Comparison of ENCODE assay signal across 17 mouse cellular contexts in the genomic region with DNA sequence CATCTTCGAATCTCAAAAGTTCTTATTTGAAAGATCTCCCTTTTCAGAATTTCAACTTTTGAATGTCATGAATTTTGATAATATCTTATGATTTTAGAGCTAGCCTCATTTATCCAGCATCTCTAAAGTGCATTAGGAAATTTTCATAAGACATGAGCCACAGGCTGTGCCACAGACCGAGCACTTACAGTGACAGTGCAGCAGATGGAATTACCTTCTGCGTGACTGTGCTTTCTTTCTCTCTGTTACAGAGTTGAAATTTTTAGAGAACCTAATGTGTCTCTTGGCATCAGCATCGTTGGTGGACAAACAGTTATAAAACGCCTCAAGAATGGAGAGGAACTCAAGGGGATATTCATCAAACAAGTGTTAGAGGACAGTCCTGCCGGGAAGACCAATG.
DNase-seq lines count a peak whose midpoint lies in the region; ATAC-seq and TF ChIP-seq lines count a peak whose summit lies in the region.
"Had no signal": no experiment of that assay in that cellular context is flagged by ENCODE, and none has a peak within 500 bp of the region (broad histone marks: within the 10 kb centered on the region; RNA-seq: fewer than 3 reads in every experiment).

No protein-coding gene starts in this region.

- H3K36me3 ChIP-seq in intestine, embryonic 14.5 days (ENCODE audit: control insufficient read depth, insufficient read depth, low read length): 0 out of 2 replicates have a peak, but pooled peaks cover 10% of the 10 kb centered on the region
- peaks cover 47% of the 10 kb centered on the region for H3K36me3 ChIP-seq in intestine, postnatal 0 days (ENCODE audit: control insufficient read depth, insufficient read depth)

- no peak overlapping the region for H3K4me3 ChIP-seq in intestine, embryonic 14.5 days (ENCODE audit: low read depth, low read length)
- no peak overlapping the region for H3K4me3 ChIP-seq in intestine, postnatal 0 days (ENCODE audit: low read depth, low read length)
- H3K4me3 ChIP-seq: embryonic facial prominence, embryonic 10.5 days; embryonic facial prominence, embryonic 12.5 days had no signal

- H3K27me3 ChIP-seq in intestine, embryonic 14.5 days (replicated peaks; ENCODE audit: control insufficient read depth, insufficient read depth, low read length): no peaks in the 10 kb centered on the region
- no peaks in the 10 kb centered on the region for H3K27me3 ChIP-seq in intestine, postnatal 0 days (replicated peaks; ENCODE audit: control insufficient read depth, insufficient read depth, low read length)
- H3K27me3 ChIP-seq: embryonic facial prominence, embryonic 12.5 days had no signal

- peak; percentile 46; the same call in 1 of the 2 replicates for ATAC-seq in frontal cortex, adult (ENCODE audit: low TSS enrichment)
- ATAC-seq in intestine, embryonic 14.5 days (replicated peaks; ENCODE audit: low FRiP score, low TSS enrichment, low read depth): no peak
- ATAC-seq in intestine, postnatal 0 days: no peak
- ATAC-seq: forebrain, embryonic 14.5 days; forebrain, embryonic 16.5 days had no signal

- 86% methylated on average over 6 of the region's 6 CpGs for WGBS in intestine, embryonic 14.5 days
- WGBS in intestine, postnatal 0 days: 91% methylated on average over 6 of the region's 6 CpGs

- no peak overlapping the region for H3K4me2 ChIP-seq in intestine, embryonic 14.5 days (ENCODE audit: low read length)
- H3K4me2 ChIP-seq in intestine, postnatal 0 days (replicated peaks; ENCODE audit: low read depth): no peak overlapping the region
- H3K4me2 ChIP-seq: embryonic facial prominence, embryonic 12.5 days had no signal

- H3K9ac ChIP-seq in intestine, embryonic 14.5 days (ENCODE audit: low read length): no peak overlapping the region
- no peak overlapping the region for H3K9ac ChIP-seq in intestine, postnatal 0 days (ENCODE audit: low read depth, low read length)
- H3K9ac ChIP-seq: embryonic facial prominence, embryonic 12.5 days had no signal

- no peak overlapping the region for H3K27ac ChIP-seq in intestine, embryonic 14.5 days (ENCODE audit: low read depth)
- no peak overlapping the region for H3K27ac ChIP-seq in intestine, postnatal 0 days (ENCODE audit: low read depth, low read length)
- H3K27ac ChIP-seq: embryonic facial prominence, embryonic 10.5 days; embryonic facial prominence, embryonic 12.5 days had no signal

- H3K4me1 ChIP-seq in intestine, embryonic 14.5 days (replicated peaks; ENCODE audit: control insufficient read depth, insufficient read depth, low read length): no peaks in the 10 kb centered on the region
- no peaks in the 10 kb centered on the region for H3K4me1 ChIP-seq in intestine, postnatal 0 days (replicated peaks; ENCODE audit: control insufficient read depth, insufficient read depth, low read length)
- H3K4me1 ChIP-seq: embryonic facial prominence, embryonic 10.5 days; embryonic facial prominence, embryonic 12.5 days had no signal

- no peak for TF ChIP-seq CTCF in intestine, postnatal 0 days (IDR thresholded peaks at IDR 0.05; ENCODE audit: low read depth)

- H3K9me3 ChIP-seq in intestine, embryonic 14.5 days (ENCODE audit: control insufficient read depth, low read length): no peaks in the 10 kb centered on the region
- H3K9me3 ChIP-seq in intestine, postnatal 0 days (ENCODE audit: control insufficient read depth): no peaks in the 10 kb centered on the region
- H3K9me3 ChIP-seq: embryonic facial prominence, embryonic 10.5 days; embryonic facial prominence, embryonic 12.5 days had no signal

- no peak for DNase-seq in frontal cortex, postnatal 25 days (ENCODE audit: low spot score in 2 of 2)
- DNase-seq in intestine, embryonic 14.5 days (ENCODE audit: low spot score): peak; percentile 20
- no peak for DNase-seq in gastrocnemius, postnatal 25 days
- DNase-seq: adrenal gland, adult 2 months; adrenal gland, postnatal 10 days; adrenal gland, postnatal 25 days; cerebellum, adult 11-12 months; cerebellum, adult 2 months; cerebellum, adult 9-10 months; cerebellum, postnatal 10 days; cerebellum, postnatal 25 days had no signal
